Mouse (Mus musculus): ENCODE data around the gene Ly6f.

The Ly6f gene

GRCm38 (mm10) chr15:75317255-75317654 lies 49.0 kb downstream of the Ly6f start:
- DNase-seq (ENCODE audit: extremely low spot score, low read depth, low spot score): no peak

- no peak for DNase-seq (ENCODE audit: extremely low spot score, low read depth, low spot score)
These were observed 50.4 kb downstream of the Ly6f start for GRCm38 (mm10) chr15:75318584-75318983.

- no peak for DNase-seq (ENCODE audit: extremely low spot score, low read depth, low spot score)
These were observed 51.9 kb downstream of the Ly6f start for GRCm38 (mm10) chr15:75320104-75320503.

Measured in hindlimb bud, embryonic 11.5 days (tissue).